Mouse (Mus musculus): ENCODE data around the gene Tgtp1. TPM values are rescaled to one million over a fixed set of nuclear protein-coding genes. Genes with fewer than 3 reads are reported as not detected.
"Not testable (repeated sequence)": the region's sequence is repeated elsewhere in the genome, so short reads cannot be mapped to it uniquely, and the experiment has no call there.

Tgtp1 gene
- 0.04 and 0.06 TPM in 2 replicates for polyA plus RNA-seq (2012)

DNA sequence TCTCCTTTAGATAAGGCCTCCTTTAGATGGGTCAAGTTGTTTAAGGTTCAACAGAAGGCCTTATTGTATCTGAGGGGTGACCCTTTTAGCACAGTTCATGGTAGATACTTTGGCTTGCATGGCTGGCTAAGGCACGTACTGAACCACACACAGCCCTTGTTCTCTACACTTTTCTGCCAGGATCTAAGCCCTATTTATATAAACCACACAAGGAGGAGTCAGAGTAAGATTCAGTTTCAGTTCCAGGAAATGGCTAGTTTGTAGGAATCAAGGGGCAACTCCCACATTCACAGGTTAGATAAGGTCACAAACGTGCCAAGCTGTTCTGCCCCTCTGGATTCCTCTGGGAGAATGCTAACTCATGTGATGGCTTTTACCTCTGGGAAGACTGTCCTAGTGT lies at the start of gene Tgtp1:
Gene Tgtp1 (minus strand): TSS at position 155 of the 400 bp plus-strand sequence.
- not testable (repeated sequence) for TF ChIP-seq GATA1 (IDR thresholded peaks at IDR 0.05; ENCODE audit: low read length)

DNA sequence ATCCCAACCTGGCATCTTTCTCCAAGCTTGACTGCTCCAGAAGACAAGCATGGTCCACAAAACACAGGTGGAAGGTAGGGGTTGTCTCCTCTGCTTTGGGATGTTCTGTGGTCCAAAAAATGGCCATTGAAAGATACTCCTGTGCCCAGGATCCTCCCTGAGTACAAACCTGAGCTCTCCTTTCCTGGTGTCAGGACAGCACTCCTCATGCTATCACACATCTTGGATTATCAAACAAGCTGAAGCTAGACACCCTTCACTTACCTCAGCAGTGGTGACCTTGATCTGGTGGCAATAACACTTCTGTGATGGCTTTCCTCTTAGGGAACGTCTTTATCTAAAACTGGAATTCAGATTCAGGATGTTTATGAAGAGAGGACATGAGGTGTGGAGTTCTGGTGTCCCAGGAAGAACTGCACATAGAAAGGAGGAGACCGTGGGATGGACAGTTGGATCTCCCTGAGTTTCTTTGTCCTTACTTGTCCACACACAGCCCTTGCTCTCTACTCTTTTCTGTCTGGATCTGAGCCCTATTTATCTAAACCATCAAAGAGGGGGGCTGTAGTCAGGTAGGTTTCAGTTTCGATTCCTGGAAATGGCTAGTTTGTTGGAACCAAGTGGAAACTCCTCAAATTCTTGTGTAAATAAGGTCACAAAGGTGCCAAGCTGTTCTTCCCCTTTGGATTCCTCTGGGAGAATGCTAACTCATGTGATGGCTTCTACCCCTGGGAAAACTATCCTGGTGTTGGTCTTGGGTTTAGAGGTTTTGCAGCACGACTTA lies 2.0 kb downstream of the Tgtp1 start, which contains the start of gene Gm12185:
Gene Gm12185 (minus strand): TSS at position 487 of the 781 bp plus-strand sequence.
- TF ChIP-seq GATA1 (IDR thresholded peaks at IDR 0.05; ENCODE audit: low read length): not testable (repeated sequence)

DNA sequence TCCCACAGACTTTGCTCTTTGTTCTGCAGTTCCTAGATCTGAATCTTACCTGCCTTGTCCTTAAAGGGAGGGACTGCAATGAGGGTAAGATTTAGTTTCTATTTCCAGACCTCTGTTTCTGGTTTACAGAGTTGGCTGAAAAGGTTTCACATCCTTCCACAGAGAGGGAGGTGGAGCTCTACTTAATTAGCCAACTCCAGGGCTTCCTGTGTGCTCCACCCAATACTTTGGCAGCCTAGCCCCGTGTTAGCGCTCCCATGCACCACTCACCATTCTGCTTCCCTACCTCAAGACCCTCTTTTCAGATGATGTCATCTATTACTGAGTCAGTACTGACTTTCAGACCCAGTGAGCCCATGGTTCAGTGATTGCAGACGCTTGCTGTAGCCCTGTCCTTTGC lies 14.7 kb downstream of the Tgtp1 start, which contains the start of gene 9930111J21Rik1:
Gene 9930111J21Rik1 (minus strand): TSS at position 148 of the 400 bp plus-strand sequence.
- TF ChIP-seq GATA1 (IDR thresholded peaks at IDR 0.05; ENCODE audit: low read length): not testable (repeated sequence)

DNA sequence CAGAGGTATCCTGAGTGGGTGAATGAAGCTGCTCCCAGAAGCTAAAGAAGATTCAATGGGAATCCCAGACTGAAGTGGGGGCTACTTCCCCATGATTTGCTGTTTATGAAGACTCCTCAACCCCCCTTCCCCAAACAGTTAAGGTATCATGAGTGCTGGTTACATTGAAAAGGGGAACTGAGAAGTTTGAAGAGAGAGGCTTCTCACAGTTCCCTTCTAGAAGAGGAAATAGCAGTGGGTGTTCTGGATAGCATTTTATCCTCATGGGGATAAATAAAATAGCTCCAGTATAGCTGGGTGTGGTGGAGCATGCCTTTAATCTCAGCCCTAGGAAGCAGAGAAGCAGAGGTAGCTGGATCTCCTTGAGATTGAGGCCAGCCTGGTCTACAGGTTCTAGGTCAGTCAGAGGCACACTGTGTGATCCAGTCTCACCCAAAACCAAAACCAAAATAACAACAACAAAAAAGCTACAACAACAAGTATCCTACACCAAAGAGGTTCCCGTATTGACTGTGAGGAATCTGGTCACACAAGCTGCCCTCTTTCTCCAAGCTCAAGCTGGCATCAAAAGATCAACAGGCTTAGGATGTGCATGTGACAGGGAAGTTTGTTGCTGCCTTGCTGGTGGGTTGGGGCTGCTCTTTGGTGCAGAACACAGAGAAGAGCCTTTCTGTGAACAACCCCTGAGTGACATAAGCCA lies 15.6 kb downstream of the Tgtp1 start, which contains the start of gene Olfr56:
Gene Olfr56 (plus strand): TSS at position 650 of the 700 bp plus-strand sequence.
- TF ChIP-seq GATA1 (IDR thresholded peaks at IDR 0.05; ENCODE audit: low read length): not testable (repeated sequence)

DNA sequence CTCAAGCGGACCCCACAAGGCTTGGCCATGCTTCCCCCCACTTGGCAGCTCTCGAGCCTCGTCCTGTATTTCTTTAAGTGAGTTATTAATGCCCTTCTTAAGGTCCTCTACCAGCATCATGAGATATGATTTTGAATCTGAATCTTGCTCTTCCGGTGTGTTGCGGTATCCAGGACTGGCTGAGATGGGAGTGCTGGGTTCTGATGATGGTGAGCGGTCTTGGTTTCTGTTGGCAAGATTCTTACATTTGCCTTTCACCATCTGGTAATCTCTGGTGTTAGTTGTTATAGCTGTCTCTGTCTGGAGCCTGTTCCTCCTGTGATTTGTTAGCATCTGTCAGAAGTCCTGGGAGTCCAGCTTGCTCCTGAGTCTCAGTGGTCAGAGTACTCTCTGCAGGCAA lies 47.9 kb downstream of the Tgtp1 start, which contains the start of gene Psme2b:
Gene Psme2b (minus strand): TSS at position 101 of the 400 bp plus-strand sequence.
- TF ChIP-seq GATA1 (IDR thresholded peaks at IDR 0.05; ENCODE audit: low read length): not testable (repeated sequence)

Other genes starting within 250 kb of the Tgtp1 start
- gene Rack1, start 193.8 kb downstream of the Tgtp1 start, polyA plus RNA-seq (2012): 363 and 5,083 TPM in 2 replicates
- 71.0 and 75.1 TPM in 2 replicates for gene Trim41, start 176.8 kb downstream of the Tgtp1 start, polyA plus RNA-seq (2012)
- gene Trim7, start 168.0 kb downstream of the Tgtp1 start, polyA plus RNA-seq (2012): 1.0 and 1.2 TPM in 2 replicates
- 56.4 and 64.2 TPM in 2 replicates for gene Gm12184, start 167.5 kb downstream of the Tgtp1 start, polyA plus RNA-seq (2012)
- gene Irgm1, start 122.5 kb downstream of the Tgtp1 start, polyA plus RNA-seq (2012): 2.2 and 2.4 TPM in 2 replicates
- gene Gm5431, start 92.0 kb downstream of the Tgtp1 start, polyA plus RNA-seq (2012): not detected in 2 replicates
- 0.10 and 0.23 TPM in 2 replicates for gene Psme2b, start 48.0 kb downstream of the Tgtp1 start, polyA plus RNA-seq (2012)
- 0.02 and 0.03 TPM in 2 replicates for gene Olfr56, start 15.3 kb downstream of the Tgtp1 start, polyA plus RNA-seq (2012)
- not detected in 2 replicates for gene 9930111J21Rik1, start 14.8 kb downstream of the Tgtp1 start, polyA plus RNA-seq (2012)
- not detected in 2 replicates for gene Gm12185, start 1.9 kb downstream of the Tgtp1 start, polyA plus RNA-seq (2012)
- 0.01 and 0.02 TPM in 2 replicates for gene 9930111J21Rik2, start 57.1 kb upstream of the Tgtp1 start, polyA plus RNA-seq (2012)
- gene Tgtp2, start 70.0 kb upstream of the Tgtp1 start, polyA plus RNA-seq (2012): 0.59 and 0.72 TPM in 2 replicates
- gene Ifi47, start 82.4 kb upstream of the Tgtp1 start, polyA plus RNA-seq (2012): 0.44 and 0.90 TPM in 2 replicates
- gene Olfr1396, start 120.7 kb upstream of the Tgtp1 start, polyA plus RNA-seq (2012): not detected in 2 replicates
- not detected in 2 replicates for gene Olfr1395, start 148.1 kb upstream of the Tgtp1 start, polyA plus RNA-seq (2012)
- gene Olfr1394, start 160.2 kb upstream of the Tgtp1 start, polyA plus RNA-seq (2012): not detected in 2 replicates
- gene Btnl9, start 193.0 kb upstream of the Tgtp1 start, polyA plus RNA-seq (2012): not detected in 2 replicates
- 6.1 and 8.3 TPM in 2 replicates for gene Zfp62, start 209.1 kb upstream of the Tgtp1 start, polyA plus RNA-seq (2012)

Measured in G1E-ER4 (cell line).